Mouse (Mus musculus) cerebellum, adult (tissue): ENCODE results near the gene Sycp1.

ENCODE experiments used
- ATAC-seq: cut with Nextera tagmentation; 2 replicates; pipeline ENCODE4 v1.9.2; 2017; ENCODE audit warnings: mild to moderate bottlenecking, moderate library complexity, mixed read lengths; ENCODE audit not compliant: insufficient number of reproducible peaks, low FRiP score, low TSS enrichment

The Sycp1 gene

DNA sequence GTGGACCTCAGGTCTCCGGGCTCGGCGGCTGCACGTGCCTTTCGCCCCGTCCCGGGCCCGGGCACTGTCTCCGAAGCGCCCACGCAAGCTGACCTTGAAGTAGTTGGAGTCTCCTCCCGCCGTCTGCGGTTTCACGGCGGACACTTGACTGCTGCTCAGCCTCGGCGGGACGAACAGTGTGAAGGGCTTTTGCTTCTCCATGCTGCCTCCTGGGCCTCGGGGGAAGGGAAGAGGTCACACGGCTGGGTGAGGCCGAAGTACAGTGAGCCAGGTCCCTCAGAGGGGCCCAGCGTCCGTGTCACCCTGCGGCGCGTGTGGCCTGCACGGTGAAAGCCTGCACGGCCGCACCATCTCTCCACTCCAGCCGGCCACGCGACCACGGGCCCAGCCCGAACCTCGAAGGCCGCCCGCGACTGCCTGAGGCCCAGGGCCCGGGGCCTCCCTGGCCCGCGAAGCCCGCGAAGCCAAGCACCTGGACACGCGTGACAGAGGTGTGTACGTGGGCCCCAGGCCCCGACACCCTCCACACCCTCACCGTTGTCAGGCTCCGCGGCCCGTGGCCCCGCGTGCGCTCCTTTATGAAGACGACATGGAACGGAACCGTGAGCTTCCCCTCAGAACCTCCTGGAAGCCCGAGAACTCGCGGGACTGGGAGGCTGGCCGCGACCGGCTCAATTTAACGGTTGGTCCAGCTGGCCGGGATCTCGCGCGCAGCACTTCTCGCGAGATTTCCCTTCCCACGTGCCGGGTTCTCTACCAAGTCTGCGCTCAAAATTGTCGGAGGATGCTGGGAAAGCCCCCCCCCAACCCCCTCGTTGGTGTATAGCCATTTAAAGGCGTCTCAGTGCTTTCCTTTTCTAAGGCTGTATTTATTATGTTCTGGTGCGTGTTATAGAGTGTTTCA is at the start of gene Sycp1:
Gene Sycp1 (minus strand): TSS at position 650 of the 904 bp plus-strand sequence.
- ATAC-seq: no peak

DNA sequence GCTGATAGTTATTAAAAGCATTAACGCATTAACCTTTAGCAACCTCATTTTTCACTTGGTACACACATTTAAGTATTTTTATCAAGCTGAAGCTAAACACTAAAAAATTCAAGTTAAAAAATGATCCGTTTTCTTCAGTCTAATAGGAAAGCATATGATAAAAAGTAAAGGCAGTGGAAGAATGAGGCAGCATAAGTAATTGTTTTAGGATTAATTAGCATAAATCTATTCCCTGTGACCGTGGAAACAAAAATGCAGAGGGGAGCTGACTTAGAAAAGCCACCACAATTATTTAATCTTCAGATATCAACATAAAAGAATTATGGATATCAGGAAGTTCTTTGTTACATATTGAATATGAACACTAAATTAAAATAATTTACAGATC is 44.4 kb upstream of the Sycp1 start:
- ATAC-seq: no peak

DNA sequence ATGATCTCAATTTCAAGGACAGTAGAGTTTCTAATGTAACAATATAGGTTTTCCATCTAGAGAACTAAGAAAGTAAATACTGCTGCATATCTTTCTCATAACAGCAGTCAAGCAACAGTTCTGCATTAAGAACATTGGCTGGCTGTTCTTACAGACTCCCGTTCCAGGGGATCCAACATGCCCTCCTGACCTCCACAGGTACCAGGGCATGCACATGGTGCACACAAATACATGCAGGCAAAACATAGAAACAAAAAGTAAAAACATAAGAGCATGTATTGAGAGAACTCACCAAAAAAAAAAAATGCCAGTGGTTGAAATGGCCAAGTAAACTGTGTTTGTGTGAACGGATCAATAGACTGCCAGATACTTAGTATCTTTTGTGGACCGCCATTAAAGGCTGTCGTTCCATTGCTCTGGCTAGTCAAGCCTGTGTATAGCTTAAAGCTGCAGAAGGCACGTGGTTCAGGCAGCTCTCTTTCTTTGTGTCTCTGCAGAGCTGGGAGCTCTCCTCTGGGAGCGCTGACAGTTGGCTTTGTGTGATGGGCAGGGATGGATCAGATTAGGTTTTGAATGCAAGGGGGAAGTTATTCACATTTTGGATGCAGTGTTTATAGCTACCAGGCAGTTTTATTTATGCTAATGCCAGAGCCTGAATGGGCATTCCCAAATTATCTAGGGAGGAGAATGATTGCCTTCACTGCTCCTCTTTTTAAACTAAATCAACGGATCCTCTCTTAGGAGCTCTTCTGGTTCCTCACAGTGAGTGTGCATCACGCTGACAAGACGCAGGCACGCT is 43.8 kb upstream of the Sycp1 start:
- no peak; the same call in 1 of the 2 replicates for ATAC-seq

DNA sequence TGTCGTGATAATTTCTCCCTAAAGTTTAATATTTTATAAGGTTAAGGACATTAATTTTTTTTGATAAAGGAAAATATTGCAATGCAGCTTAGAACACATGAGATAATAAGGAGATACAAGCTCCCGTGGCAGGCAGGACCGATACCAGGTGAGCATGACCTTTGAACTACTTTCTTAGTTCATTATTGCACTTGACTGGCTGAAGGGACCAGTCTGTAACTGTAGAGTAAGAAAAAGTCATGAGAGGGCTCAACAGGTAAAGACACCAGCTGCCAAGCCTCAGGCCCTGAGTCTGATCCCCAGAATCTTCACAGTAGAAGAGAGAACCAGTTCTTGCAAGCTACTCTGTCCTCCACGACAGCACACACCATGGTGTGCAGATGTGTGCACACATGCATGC is 41.0 kb upstream of the Sycp1 start:
- ATAC-seq: no peak

DNA sequence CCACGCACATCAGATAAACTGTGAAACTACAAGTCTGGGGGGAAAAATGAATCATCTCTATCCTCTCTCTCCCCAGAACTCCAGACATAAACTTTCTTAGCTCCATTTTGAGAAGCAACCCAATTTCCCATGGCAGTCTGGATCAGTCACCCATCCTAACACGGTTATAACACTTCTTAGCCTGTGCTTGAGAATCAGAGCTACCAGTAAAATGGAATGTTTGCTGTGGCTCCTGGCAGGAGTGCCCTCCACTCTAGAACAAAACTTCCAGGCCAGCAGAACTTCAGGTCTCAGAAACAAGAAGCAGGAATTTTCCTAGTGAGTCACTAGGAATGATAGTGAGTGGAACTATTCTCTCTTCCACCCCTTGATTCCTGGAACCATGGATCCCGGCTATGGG is 34.6 kb upstream of the Sycp1 start:
- no peak for ATAC-seq

DNA sequence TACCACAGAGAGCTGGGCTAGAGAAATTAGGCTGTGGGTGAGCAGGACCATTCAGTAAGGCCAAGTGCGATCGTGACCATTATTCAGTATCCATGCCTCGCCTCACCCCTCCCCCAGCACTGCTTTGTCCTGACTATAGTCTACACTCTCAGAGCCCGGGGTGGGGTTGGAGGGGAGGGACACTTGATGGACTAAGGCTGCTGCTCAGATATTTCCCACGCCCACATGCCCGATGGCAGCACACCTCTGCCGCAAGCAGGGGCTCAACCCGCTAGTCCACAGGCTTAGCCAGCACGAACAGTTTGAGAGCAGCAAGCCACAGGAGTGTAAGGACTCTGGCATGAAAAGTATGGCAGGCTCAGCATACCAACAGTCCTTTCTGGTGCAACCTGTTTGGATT is 34.2 kb upstream of the Sycp1 start:
- ATAC-seq: no peak; the same call in 1 of the 2 replicates

DNA sequence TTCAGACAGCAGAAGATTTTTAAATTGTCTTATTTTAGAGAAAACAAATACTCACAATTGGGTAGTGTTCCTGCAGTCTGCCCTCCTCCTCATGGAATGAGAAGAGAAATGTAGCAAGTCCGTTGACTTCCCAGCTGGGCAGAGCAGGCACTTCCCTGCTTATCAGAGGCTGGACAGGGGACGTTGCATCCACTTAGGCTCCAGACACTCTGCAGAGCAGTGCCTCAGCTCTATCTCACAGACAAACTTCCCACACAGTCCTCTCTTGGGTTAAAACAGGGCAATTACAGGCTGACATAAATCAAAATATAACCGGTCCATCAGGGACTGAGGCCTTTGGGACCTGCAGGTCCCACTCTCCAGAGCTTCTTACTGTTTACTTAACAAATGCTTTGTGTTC is 28.1 kb upstream of the Sycp1 start, which contains the start of gene Nr1h5:
Gene Nr1h5 (minus strand): TSS at position 101 of the 400 bp plus-strand sequence.
- no peak for ATAC-seq

DNA sequence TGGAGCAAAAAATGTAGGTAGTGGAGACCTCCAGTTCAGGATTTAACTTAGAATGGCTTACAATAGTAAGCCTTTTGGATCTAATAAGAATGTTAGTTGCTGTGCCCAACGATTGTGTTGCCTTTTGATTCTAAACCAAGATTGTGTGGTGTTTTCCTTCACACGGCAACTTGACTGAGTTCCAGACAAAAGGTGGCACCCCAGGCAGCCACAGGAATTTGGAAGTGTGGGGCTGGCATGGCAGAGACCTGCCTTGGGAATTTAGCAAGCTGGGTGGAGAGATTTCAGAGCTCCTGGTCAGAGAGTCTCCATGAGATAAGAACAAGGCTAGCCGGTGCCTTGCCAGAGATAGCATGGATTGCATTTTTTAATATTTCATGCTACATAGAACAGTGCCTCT is 19.7 kb upstream of the Sycp1 start:
- no peak for ATAC-seq

DNA sequence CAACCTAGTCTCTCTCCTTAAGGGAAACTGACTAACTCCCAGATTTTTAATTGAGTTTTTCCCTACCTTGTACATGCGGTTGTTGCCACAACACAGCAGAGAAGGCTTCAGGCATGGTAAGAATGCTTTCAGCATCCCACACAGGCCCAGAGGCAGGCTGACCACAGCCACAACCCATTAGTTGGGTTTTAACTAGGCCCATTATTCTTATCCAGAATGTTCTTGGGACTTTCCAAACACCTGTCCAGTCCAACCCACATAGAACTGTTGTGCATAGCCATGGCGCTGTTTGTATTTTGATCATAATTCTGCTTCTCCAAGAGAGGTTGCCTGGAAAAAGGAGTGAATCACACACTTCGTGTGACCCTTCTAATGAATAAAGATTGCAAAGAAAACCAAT is 19.2 kb upstream of the Sycp1 start:
- ATAC-seq: no peak

DNA sequence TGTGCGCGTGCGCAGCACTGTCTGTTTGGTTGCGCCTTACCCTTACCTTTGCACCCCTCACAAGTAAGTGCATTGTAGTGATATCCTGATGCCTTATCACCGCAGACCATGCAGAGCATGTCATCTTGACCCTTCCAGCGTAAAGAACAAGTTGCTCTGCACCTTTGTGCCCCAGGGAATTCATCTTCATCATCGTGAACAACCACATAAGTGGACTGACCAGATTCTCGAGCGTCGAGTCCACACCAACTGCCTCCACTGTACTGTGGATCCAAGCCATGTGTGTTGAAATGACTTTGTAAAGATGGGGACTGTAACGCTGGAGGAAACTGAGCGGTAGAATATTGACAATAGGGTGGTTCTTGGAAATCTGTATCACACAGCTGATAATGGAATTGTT is 18.6 kb upstream of the Sycp1 start:
- no peak for ATAC-seq

DNA sequence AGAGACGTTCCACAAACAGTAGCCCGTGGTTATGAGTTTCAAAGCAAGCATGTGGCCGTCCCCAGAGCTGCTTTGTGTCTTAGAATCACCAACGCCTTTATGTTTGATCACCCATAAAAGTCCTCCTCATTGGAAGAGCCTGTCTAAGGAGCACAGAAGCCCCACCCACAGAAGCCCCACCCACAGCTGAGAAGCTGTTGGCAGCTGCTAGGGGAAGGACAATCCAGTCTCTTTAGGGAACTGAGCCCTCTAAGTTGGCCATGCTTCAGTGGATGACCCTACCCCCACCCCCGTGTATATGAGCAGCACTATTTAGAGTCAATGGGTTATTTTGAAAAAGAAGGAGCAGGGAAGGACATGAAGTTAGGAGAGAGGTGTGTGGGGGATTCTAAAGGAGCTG is 11.0 kb upstream of the Sycp1 start:
- no peak for ATAC-seq

DNA sequence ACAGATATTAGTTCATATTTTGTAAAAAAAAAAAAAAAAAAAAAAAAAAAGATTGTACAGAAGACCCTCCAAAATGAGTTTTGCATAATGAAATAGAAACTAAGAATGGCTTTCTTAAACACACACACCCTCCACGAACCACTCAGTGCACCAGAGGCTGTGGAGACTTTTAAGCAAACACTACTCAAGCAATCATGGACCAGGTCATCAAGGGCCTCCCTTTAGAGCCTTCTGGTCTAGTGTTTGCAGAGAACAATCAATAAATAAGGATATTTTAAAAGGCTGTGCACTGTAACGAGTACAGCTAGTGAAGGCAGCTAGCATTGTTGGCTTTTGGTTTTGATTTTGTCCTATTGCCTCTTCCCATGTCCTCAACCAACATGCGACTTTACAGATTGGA is 10.4 kb upstream of the Sycp1 start:
- no peak for ATAC-seq

DNA sequence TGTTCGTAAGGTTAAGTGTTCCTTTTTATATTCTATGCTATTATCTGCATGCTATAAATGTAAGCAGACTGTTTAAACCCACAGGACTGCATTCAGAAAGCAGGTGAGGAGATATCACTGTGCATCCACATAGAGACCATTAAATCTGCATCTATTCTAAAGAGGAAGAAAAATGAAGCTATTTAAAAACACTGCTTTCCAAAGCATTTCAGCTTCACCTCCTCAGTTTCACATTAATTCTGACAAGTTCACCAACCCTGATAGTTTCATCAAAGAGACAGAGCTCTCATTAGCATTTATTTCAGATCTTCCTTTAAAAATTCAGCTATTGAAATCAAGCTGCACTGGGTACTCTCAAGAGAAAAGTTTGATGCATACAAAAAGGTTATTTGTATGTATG is 2.2 kb upstream of the Sycp1 start:
- no peak for ATAC-seq

DNA sequence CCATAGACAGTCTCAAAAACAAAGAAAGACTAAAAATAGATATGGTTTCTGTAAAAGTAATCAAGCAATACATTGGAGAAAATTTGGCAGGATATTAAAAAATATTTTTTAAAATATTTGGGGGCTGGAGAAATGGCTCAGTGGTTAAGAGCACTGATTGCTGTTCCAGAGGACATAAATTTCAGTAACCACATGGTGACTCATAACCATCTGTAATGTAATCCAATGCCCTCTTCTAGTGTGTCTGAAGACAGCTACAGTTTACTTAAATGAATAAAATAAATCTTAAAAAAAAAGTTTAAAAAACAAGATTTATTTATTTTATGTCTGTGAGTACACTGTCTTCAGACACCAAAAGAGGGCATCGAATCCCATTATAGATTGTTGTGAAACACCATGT is 36.8 kb downstream of the Sycp1 start:
- ATAC-seq: no peak

DNA sequence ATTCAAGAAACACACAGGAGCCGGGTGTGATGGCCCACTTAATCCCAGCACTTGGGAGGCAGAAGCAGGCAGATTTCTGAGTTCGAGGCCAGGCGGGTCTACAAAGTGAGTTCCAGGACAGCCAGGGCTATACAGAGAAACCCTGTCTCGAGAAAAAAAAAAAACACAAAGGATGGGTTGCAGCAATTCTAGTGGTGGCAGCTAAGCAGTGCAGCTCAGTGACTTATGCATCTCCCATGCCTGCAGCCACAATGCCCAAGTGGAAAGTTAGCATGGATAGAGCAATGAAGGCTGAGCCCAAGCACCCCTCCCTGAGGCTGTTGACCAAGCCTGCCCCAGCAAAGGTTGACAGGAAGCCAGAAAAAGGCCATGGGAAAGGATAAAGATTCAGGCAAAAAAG is 55.4 kb downstream of the Sycp1 start:
- ATAC-seq: no peak

DNA sequence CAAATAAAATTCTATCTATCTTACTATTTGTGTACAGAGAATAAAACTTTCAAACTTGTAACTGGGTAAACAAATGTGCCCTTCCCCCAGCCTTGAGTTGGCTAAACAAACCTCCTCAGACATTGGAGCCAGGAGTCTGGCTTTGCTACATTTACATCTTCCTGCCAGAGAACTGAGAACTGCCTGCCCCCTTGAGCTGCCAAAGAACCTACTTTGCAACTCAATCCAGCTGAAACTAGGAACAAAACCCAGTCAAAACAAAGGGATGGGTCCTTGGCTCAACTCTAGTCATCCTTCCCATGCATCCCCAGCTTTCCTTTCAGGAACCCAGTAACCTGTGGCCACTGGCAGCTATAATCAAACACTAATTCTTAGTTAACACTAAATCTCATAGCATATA is 87.2 kb downstream of the Sycp1 start:
- no peak for ATAC-seq

DNA sequence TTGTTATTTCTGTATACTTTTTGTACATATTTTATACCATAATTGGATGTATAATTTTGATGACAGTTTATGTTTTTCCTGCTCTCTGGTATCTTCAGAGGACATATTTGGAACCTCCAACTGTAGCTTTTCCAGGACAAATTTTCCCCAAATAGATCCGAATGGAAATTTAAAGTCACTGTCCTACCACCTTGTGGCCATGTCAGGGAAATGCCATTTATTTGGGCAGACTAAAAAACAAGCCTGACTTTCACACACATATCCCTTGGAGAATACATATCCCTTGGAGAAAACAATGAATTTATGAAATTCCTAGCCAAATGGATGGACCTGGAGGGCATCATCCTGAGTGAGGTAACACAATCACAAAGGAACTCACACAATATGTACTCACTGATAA is 93.5 kb downstream of the Sycp1 start:
- ATAC-seq: no peak

DNA sequence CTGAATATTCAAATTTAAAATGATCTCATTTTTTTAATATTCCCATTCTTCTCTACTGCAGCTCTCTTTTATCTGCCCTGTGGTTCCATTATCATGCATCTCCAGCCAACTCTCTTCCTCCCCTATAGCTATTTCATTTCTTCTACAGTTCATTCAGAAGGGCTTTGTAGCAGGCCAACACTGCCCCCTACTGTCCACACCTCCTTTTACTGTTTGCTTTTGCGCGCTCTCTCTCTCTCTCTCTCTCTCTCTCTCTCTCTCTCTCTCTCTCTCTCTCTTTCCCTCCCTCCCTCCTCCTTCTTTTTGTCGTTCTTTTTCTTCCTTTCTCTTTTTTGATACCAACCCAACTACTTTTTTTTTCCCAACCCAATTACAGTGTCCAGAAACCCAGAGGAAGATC is 132.0 kb downstream of the Sycp1 start:
- ATAC-seq: no peak

DNA sequence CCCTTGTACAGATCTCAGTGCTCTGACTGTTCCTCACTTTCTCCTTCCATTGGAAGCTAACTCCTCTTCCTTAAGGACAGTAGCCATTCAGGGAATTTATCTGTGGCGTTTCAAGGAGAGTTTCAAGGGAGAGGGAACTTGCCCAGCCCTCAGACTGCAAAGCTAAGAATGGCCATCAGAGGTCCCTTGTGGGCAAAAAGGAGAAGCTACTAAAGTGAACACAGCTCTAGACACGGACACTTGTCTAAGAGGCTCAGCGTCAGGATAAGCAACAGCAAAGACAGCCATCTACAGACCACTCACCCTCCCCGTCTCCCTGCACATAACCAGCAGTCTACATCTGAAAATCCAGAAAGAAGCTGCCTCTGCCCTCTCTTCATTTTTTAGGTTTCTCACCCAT is 148.5 kb downstream of the Sycp1 start:
- no peak for ATAC-seq

DNA sequence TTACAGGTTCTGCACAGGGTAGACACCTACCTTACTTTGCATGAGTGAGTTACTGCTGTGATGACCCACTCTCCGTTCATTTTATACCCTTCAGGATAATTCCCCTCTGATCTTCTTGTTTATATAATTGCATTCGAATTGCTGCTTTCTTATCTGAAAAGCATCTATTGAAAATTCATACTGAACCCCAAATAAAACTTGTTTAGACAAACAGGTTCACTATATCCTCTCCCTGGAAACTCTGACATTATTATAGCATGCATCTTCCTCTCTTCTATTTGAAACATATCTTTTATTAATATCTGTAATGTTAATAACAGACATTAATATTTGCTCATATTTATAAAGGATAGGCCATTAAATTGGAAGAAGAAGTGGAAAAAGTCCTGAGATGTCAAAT is 153.3 kb downstream of the Sycp1 start, which contains the start of gene Tshb:
Gene Tshb (minus strand): TSS at position 101 of the 400 bp plus-strand sequence.
- ATAC-seq: no peak

DNA sequence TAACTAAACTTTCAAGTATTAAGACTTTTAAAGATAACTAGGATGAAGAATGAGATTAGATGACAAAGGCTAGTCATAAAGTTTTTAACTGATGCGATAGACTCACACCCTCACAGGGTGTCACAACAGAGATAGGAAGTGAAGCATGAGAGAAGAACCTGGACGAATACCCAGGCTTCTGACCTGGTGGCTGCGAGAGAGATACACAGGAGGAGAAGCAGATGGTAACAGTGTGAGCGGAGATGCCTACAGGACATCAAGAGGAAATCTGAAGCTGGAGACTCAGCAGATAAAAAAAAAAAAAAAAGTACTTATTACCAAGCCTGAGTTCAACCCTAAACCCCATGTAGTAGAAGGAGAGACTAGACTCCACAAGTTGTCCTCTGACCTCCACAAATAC is 162.9 kb downstream of the Sycp1 start:
- ATAC-seq: peak; percentile 89
